Mouse (Mus musculus) heart, postnatal 36 days (tissue): Measurements from ENCODE around the gene Zhx3. TPM values are rescaled to one million over a fixed set of nuclear protein-coding genes. Genes with fewer than 3 reads are reported as not detected.

Source experiments
- DNase-seq, 2 experiments: peaks; one replicate each; pipeline ENCODE4 v3.0.0; 2021 to 2022
- intact Hi-C: fragments of 180-260 bp; cut with DNase I; formaldehyde crosslinking; loops from one replicate; pipeline ENCODE4 v1.15.1; 2025
- total RNA-seq, 2 experiments: library from RNA; stranded (reverse); gene quantifications; 2 replicates each; pipeline ENCODE4 v1.2.3; 2021

The Zhx3 gene
- total RNA-seq, 2 experiments from 2014 or later: 44.5 to 47.7 TPM

DNA sequence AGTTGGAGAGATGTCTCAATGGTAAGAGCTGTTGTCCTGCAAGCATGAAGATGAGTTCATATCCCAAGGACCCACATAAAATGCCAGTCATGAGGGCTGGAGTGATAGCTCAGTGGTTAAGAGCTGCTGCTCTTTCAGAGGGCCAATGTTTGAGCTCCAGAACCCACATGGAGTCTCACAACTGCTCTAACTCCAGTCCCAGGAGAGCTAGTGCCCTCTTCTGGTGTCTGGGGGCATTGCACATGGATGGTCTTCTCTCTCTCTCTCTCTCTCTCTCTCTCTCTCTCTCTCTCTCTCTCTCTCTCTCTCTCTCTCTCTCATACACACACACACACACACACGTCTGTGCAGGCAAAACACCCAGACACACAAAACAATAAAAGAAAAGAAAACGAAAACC lies 12.0 kb upstream of the Zhx3 start:
- intact Hi-C loops: loop anchor here (5.0 kb wide), 1 partner anchor 117 kb away; no protein-coding TSS in a partner anchor
- peak; percentile 55 to 75 for DNase-seq

- DNase-seq: peak; percentile 71 to 74
- intact Hi-C loops: loop anchor here (2.0 kb wide), 1 partner anchor 77 kb away; no protein-coding TSS in a partner anchor
These were observed 11.1 kb upstream of the Zhx3 start for GRCm38 (mm10) chr2:160883912-160884311.

DNA sequence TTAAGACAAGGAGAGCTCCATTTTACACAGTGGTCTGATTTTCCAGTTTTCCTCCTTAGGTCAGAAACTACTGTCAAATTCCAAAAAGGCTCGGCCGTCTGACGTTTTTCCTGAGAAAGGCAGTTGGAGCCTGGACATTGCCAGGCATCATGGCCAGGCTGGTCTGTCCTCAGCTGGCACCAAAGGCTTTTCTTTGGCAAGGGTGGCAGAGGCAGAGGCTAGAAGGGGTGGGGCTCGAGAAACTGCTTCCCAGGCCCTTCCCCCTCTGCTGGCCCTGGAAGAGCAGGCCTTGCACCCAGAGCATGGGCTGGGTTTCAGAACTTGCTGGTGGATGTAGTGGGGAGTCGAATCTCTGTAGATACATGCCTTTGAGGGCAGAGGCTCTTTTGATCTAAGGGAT lies 9.6 kb upstream of the Zhx3 start:
- peak in 1 of 2 experiments; percentile 31 for DNase-seq
- intact Hi-C loops: loop anchor here (2.0 kb wide), 1 partner anchor 76 kb away; no protein-coding TSS in a partner anchor

DNA sequence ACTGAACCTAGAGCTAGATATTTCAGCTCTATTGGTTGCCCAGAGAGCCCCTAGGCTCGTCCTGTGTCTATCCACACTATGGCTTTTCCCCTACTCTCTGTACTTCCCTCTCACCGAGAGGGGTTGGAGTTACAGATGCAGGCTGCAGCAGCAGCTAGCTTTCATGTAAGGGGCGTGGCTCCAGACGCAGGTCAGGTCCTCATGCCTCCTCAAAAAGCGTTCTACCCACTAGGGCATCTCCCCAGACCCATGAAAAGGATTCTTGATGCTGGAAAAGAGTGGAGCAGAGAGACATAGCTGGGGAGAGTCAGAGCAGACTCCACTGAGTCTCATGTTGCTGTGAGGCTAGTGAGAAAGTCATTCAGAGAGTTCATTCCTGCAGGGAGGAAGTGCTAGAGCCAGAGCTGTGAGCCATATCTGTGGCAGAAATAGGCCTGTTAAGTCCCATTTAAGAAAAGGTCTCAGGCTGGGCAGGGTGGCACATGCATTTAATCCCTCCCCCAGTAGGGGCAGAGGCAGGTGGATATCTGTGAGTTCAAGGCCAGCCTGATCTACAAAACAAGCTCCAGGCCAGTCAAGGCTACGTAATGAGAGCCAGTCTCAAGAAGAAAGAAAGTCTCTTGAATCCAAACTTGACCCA lies 8.8 kb upstream of the Zhx3 start:
- no peak for DNase-seq
- intact Hi-C loops: loop anchor here (2.0 kb wide), 1 partner anchor 75 kb away; no protein-coding TSS in a partner anchor

GRCm38 (mm10) chr2:160880453-160881195 lies 7.8 kb upstream of the Zhx3 start, which contains the start of gene Lpin3:
TSS of gene Lpin3 (plus strand) at chr2:160880670.
- intact Hi-C loops: no loop called here
- peak; percentile 68 to 75 for DNase-seq

DNA sequence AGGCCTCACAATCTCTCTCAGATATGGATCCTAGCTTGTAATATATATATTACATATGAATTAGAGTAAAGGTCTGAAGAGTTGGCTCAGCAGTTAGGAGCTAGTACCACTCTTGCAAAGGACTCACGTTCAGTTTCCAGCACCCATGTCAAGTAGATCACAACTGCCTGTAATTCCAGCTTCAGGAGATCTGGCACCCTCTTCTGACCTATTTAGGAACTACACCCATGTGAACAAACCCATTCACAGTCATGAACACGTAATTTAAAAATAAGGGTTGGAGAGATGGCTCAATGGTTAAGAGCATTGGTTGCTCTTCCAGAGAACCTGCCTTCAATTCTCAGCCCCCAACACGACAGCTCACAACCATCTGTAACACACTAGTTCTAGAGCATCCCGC lies 3.3 kb upstream of the Zhx3 start:
- no peak for DNase-seq
- intact Hi-C loops: no loop called here

DNA sequence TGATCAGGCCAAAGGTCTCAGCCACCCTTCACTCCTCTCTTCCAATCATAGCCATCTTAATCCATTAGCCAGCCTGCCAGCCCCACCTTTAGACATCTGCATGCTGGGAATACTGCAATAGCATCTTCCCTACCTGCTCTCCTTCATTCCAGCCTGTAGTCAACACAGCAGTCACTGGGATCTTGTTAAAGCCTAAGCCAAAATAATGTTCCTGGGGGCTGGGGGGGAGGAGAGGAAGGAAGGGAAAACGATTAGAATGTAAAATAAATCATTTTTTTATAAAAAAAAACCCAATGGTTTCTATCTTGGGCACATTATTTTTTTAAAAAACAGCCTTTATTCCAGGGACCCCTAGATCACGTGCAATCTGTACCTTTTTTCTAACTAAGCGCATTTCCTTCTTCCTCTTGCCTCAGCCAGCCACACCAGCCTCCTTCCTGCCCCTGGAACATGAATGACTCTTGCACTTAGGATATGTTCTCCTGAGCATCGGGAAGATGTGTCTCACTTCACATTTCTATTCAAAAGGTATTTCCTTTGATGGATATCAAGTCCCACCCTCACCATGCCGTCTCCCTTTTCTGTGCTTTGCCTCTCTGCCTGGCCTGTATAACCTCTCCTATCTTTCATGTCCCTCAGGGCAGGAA lies 1.6 kb upstream of the Zhx3 start:
- no peak for DNase-seq
- intact Hi-C loops: no loop called here

GRCm38 (mm10) chr2:160872395-160872794 lies 403 bp downstream of the Zhx3 start:
- intact Hi-C loops: loop anchor here (2.0 kb wide), 1 partner anchor 66 kb away; no protein-coding TSS in a partner anchor

DNA sequence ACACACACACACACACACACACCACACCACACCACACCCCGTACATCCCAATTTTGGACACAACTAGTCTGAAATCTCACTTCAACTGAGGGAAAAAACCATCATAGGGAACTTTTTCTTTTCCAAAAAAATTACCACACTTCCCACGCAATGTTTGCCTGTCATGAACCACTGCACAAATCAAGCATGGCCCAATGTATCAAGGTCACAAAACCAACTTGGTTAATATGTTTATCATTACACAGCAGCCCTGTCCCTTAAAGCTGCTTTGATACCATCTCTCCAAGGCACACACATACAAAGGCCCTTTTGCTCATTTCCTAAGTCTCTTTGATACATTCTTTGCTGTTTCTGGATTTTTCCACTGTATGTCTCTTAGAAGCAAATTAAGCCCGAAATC lies 1.5 kb downstream of the Zhx3 start:
- intact Hi-C loops: no loop called here
- no peak for DNase-seq

More at GRCm38 (mm10) chr2:160872395-160872794, 403 bp downstream of the Zhx3 start:
- peak; percentile 76 to 82 for DNase-seq

DNA sequence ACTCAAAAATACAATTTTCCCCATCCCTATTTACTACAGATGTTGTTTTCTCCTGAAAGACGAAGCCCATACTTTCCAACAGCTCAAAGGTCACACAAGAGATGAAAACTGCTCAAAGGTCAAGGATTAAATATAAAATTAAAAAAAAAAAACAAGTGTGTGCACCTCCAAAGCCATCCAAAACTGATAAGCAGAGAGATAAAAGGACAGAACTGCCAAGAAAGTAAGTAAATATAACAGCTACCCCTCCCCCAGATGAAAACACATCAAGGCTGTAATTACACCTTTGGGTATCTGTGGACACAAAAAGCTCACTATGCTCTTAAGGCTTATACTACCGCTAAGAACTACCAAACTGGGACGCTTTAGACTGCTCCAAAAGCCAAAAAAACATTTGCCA lies 3.4 kb downstream of the Zhx3 start:
- intact Hi-C loops: no loop called here
- no peak for DNase-seq

DNA sequence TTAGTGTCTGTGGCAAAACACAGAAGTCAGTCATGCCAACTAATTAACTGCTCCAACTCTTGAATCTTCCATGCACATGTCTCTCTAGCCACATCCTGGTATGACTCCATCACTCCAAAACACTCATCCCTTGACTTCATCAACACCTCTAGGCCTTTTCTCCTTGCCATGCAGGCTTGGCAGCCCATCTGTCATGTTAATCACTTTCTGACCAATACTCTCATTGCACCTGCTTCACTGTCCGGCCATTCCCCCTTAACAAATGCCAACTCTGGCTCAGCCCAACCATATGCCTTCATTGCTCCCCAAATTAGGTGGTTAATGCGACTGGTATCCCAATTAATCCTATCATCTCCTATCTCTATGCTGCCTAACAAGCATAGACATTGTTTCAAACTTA lies 7.5 kb downstream of the Zhx3 start:
- intact Hi-C loops: no loop called here
- DNase-seq: no peak

GRCm38 (mm10) chr2:160864112-160864511 lies 8.7 kb downstream of the Zhx3 start:
- intact Hi-C loops: no loop called here
- no peak for DNase-seq

DNA sequence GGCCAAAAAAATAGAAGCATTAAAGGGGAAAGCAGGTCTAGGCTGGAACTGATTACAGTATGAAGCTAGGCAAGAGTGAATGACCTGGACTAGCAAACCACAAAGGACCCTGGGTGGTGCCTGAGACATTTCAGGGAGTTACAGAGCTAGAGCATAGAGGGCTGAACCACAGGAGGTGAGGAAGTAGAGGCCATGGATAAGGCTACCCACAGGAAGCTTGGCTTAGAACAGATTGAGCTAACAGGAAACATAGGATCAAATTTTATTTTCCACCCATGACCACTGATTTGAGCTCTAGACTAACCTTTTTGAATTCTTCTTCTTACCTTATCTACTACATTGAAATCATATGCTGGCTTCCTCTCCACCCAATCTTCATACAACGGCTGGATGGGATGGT lies 12.4 kb downstream of the Zhx3 start:
- intact Hi-C loops: no loop called here
- no peak for DNase-seq

DNA sequence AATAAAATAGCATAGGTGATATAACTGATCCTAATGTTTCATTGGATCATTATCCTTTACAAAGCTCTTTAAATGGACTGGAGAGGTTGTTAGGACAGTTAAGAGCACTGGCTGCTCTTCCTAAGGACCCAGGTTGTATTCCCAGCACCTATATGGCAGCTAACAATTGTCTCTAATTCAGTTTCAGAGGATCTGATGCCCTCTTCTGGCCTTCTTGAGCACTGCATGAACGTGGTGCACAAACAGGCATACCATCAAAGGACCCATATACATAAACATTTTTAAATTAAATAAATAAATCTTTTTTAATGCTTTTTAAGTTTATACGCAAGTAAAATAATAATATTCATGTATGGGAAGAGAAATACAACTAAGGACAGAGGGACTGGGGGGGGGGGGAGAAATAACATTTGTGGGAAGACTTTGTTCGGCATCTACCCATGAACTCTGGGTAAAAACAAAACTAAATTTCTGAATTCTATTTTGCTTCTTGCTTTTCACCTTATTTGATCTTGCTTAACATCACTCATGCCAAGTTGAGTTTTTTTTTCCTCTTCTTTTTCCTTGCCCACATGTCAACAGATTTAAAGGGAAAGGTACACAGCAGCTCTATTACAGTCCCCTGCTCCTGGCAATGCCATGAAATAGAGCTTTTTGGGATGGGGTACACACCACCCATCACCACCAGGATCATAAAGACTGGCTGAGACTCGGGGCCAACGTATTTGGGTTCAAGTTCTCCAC lies 16.3 kb downstream of the Zhx3 start:
- no peak for DNase-seq
- intact Hi-C loops: no loop called here

GRCm38 (mm10) chr2:160854687-160855086 lies 18.1 kb downstream of the Zhx3 start:
- intact Hi-C loops: no loop called here
- no peak for DNase-seq

- intact Hi-C loops: no loop called here
- no peak for DNase-seq
These were observed 22.4 kb downstream of the Zhx3 start for GRCm38 (mm10) chr2:160850360-160850759.

GRCm38 (mm10) chr2:160849617-160850240 lies 23.1 kb downstream of the Zhx3 start:
- intact Hi-C loops: no loop called here
- DNase-seq: no peak

GRCm38 (mm10) chr2:160848186-160848585 lies 24.6 kb downstream of the Zhx3 start:
- peak in 1 of 2 experiments; percentile 27 for DNase-seq
- intact Hi-C loops: no loop called here

- intact Hi-C loops: no loop called here
- DNase-seq: no peak
These were observed 25.1 kb downstream of the Zhx3 start for GRCm38 (mm10) chr2:160847664-160848063.

DNA sequence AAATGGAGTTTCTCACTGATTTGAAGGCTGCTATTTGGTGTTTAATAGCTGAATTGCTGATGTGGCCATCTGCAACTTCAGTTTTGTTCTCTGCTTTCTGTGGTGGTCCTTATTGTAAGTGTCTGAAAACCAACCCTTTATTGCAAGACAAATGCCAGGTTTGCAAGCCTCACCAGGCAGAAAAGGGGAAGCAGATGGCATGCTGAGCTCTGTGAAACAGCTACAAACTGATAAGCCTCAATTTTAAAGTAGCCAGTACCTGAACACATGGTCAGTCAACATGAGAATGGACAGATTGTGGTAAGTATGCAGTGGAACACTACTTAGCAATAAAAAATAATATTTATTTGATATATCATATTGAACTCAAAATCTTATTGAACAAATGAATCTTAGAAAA lies 32.0 kb downstream of the Zhx3 start:
- intact Hi-C loops: no loop called here
- no peak for DNase-seq
